Mouse (Mus musculus) kidney, postnatal 0 days (tissue): ENCODE data around the gene Hmbs. TPM values are rescaled to one million over a fixed set of nuclear protein-coding genes. Genes with fewer than 3 reads are reported as not detected.
A peak's percentile ranks its signal among the peaks of the same experiment; 100 is the strongest.
"Not testable (repeated sequence)": the region's sequence is repeated elsewhere in the genome, so short reads cannot be mapped to it uniquely, and the experiment has no call there.

Source experiments
- ATAC-seq: fragments of 200-750 bp; cut with Nextera tagmentation; replicated peaks from 2 replicates; pipeline ENCODE4 v1.8.0; 2017; ENCODE audit warnings: low read depth, moderate number of reproducible peaks, moderate TSS enrichment, moderate library complexity; ENCODE audit not compliant: low FRiP score
- DNase-seq: peaks from one replicate; pipeline ENCODE4 v3.0.0-alpha.2; 2016; ENCODE audit warnings: low spot score
- H3K27ac ChIP-seq: fragments of 300-500 bp; sonication (generic); 2 replicates; pipeline ENCODE4 v1.5.1; 2014; ENCODE audit warnings: mild to moderate bottlenecking
- H3K27me3 ChIP-seq: fragments of 300-500 bp; sonication (generic); 2 replicates; pipeline ENCODE4 v1.6.1; 2014; ENCODE audit warnings: low read length, mixed read lengths; ENCODE audit not compliant: insufficient read depth
- H3K36me3 ChIP-seq: fragments of 300-500 bp; sonication (generic); 2 replicates; pipeline ENCODE4 v1.6.1; 2014; ENCODE audit warnings: low read length, mixed read lengths; ENCODE audit not compliant: insufficient read depth
- H3K4me1 ChIP-seq: fragments of 300-500 bp; sonication (generic); replicated peaks from 2 replicates; pipeline ENCODE4 v1.6.1; 2014; ENCODE audit warnings: antibody characterized with exemption, low read length, mixed read lengths; ENCODE audit not compliant: insufficient read depth
- H3K4me2 ChIP-seq: fragments of 300-500 bp; sonication (generic); 2 replicates; pipeline ENCODE4 v1.6.1; 2014; ENCODE audit warnings: mild to moderate bottlenecking, low read length, moderate library complexity, mixed read lengths
- H3K4me3 ChIP-seq: fragments of 300-500 bp; sonication (generic); replicated peaks from 2 replicates; pipeline ENCODE4 v1.5.1; 2014; ENCODE audit warnings: low read depth, low read length
- H3K9ac ChIP-seq: fragments of 300-500 bp; sonication (generic); 2 replicates; pipeline ENCODE4 v1.6.1; 2014; ENCODE audit warnings: low read depth, low read length
- H3K9me3 ChIP-seq: fragments of 300-500 bp; sonication (generic); replicated peaks from 2 replicates; pipeline ENCODE4 v1.6.1; 2016; ENCODE audit warnings: low read length, inconsistent platforms, mixed read lengths
- CTCF ChIP-seq: IDR thresholded peaks from 2 replicates; pipeline ENCODE4 v1.5.1; 2016; ENCODE audit warnings: antibody characterized with exemption, low read depth, mild to moderate bottlenecking, moderate library complexity
- WGBS: fragments of 180-500 bp; shearing (Covaris S2); extraction: QIAGEN DNeasy Blood & Tissue Kit; methylation state at CpG from one replicate; pipeline ENCODE4 v1.1.7; 2014; 5-methylcytosine and 5-hydroxymethylcytosine counted together
- polyA plus RNA-seq: library from polyadenylated mRNA; unstranded; fragments of >200 nt; fragmentation: Nextera tagmentation; extraction: Ambion mirVana; gene quantifications from 2 replicates; pipeline ENCODE4 v1.2.1, GENCODE M21; 2015

Hmbs gene
- polyA plus RNA-seq, 1 experiment from 2014 or later: 88.2 TPM

GRCm38 (mm10) chr9:44338574-44338973, 5.5 kb downstream of the Hmbs start:
- TF ChIP-seq CTCF: peak; percentile 24; the same call in 1 of the 2 replicates
- Histone ChIP-seq H3K36me3 (peaks cover 7% of the 10 kb centered on the region; the same call in 1 of the 2 replicates), H3K27ac (no peak overlapping the region), H3K27me3 (no peaks in the 10 kb centered on the region), H3K4me3 (no peak overlapping the region), H3K4me1 (peaks cover 11% of the 10 kb centered on the region; the same call in 1 of the 2 replicates), H3K4me2 (no peak overlapping the region), H3K9ac (no peak overlapping the region), H3K9me3 (no peaks in the 10 kb centered on the region)
- no peak for ATAC-seq
- DNase-seq: no peak
- WGBS: 70% methylated on average over 5 of the region's 5 CpGs

- ATAC-seq (no peak), DNase-seq (no peak)
- WGBS: 57% methylated on average over 9 of the region's 9 CpGs
- peak overlapping the region; percentile 31; the same call in 1 of the 2 replicates for H3K27ac ChIP-seq
- no peaks in the 10 kb centered on the region for H3K9me3 ChIP-seq
- H3K4me1 ChIP-seq: peaks cover 6% of the 10 kb centered on the region; the same call in 1 of the 2 replicates
- peak overlapping the region; percentile 90 for H3K4me2 ChIP-seq
- H3K4me3 ChIP-seq: no peak overlapping the region
- no peak for TF ChIP-seq CTCF
- 0 out of 2 replicates have a peak overlapping the region, but pooled peaks have one; percentile 23 for H3K9ac ChIP-seq
- H3K36me3 ChIP-seq: peaks cover 12% of the 10 kb centered on the region; the same call in 1 of the 2 replicates
- H3K27me3 ChIP-seq: no peaks in the 10 kb centered on the region
These were observed 6.4 kb downstream of the Hmbs start for GRCm38 (mm10) chr9:44337436-44338169.

- Histone ChIP-seq H3K27ac (no peak overlapping the region), H3K4me2 (peak overlapping the region; percentile 90), H3K27me3 (no peaks in the 10 kb centered on the region), H3K9me3 (no peaks in the 10 kb centered on the region), H3K4me1 (peaks cover 6% of the 10 kb centered on the region; the same call in 1 of the 2 replicates), H3K36me3 (peaks cover 15% of the 10 kb centered on the region; the same call in 1 of the 2 replicates), H3K9ac (0 out of 2 replicates have a peak overlapping the region, but pooled peaks have one; percentile 88), H3K4me3 (peak overlapping the region; percentile 85)
- TF ChIP-seq CTCF: no peak
- DNase-seq: no peak
- ATAC-seq: no peak
- 62% methylated on average over 3 of the region's 3 CpGs for whole genome bisulfite sequencing
These were observed 7.1 kb downstream of the Hmbs start for GRCm38 (mm10) chr9:44336964-44337363.

- Histone ChIP-seq H3K4me3 (peak overlapping the region; percentile 85), H3K4me2 (peak overlapping the region; percentile 90), H3K36me3 (peaks cover 15% of the 10 kb centered on the region; the same call in 1 of the 2 replicates), H3K9ac (peak overlapping the region; percentile 88; the same call in 1 of the 2 replicates)
- H3K27ac ChIP-seq, H3K27me3 ChIP-seq, H3K4me1 ChIP-seq, H3K9me3 ChIP-seq, DNase-seq, ATAC-seq: not testable (repeated sequence)
- WGBS: 22% methylated on average over 4 of the region's 4 CpGs
These were observed 7.5 kb downstream of the Hmbs start for GRCm38 (mm10) chr9:44336513-44336912.

- Histone ChIP-seq H3K4me2 (peak overlapping the region; percentile 90), H3K27me3 (no peaks in the 10 kb centered on the region), H3K4me1 (peaks cover 6% of the 10 kb centered on the region; the same call in 1 of the 2 replicates), H3K9me3 (no peaks in the 10 kb centered on the region), H3K4me3 (peak overlapping the region; percentile 85), H3K27ac (peak overlapping the region; percentile 90; the same call in 1 of the 2 replicates), H3K9ac (peak overlapping the region; percentile 88; the same call in 1 of the 2 replicates), H3K36me3 (peaks cover 18% of the 10 kb centered on the region; the same call in 1 of the 2 replicates)
- ATAC-seq (no peak), DNase-seq (no peak)
- no peak for TF ChIP-seq CTCF
- 1% methylated on average over 5 of the region's 5 CpGs for WGBS
These were observed 8.0 kb downstream of the Hmbs start for GRCm38 (mm10) chr9:44336093-44336406.

- no peaks in the 10 kb centered on the region for H3K9me3 ChIP-seq
- peak overlapping the region; percentile 88 for H3K9ac ChIP-seq
- no peak for DNase-seq
- H3K27ac ChIP-seq: peak overlapping the region; percentile 90
- H3K4me2 ChIP-seq: peak overlapping the region; percentile 90
- no peak for TF ChIP-seq CTCF
- peak overlapping the region; percentile 85 for H3K4me3 ChIP-seq
- peaks cover 6% of the 10 kb centered on the region; the same call in 1 of the 2 replicates for H3K4me1 ChIP-seq
- WGBS: under 1% methylated on average over 49 of the region's 50 CpGs
- H3K27me3 ChIP-seq: no peaks in the 10 kb centered on the region
- no peak for ATAC-seq
- H3K36me3 ChIP-seq: peaks cover 24% of the 10 kb centered on the region; the same call in 1 of the 2 replicates
These were observed 8.5 kb downstream of the Hmbs start for GRCm38 (mm10) chr9:44335331-44336092.
